Mouse (Mus musculus) midbrain, embryonic 16.5 days (tissue): ENCODE data around the gene Nup88. TPM values are rescaled to one million over a fixed set of nuclear protein-coding genes. Genes with fewer than 3 reads are reported as not detected.

Experiments used
- ATAC-seq: fragments of 200-750 bp; cut with Nextera tagmentation; 2 replicates; pipeline ENCODE4 v1.8.0; 2017; ENCODE audit warnings: moderate TSS enrichment
- H3K27ac ChIP-seq: fragments of 300-500 bp; sonication (generic); 2 replicates; pipeline ENCODE4 v1.5.1; 2014; ENCODE audit warnings: mild to moderate bottlenecking, low read length, mixed read lengths
- H3K27me3 ChIP-seq: fragments of 300-500 bp; sonication (generic); 2 replicates; pipeline ENCODE4 v1.6.1; 2014; ENCODE audit warnings: low read depth, low read length, mixed read lengths; ENCODE audit not compliant: control insufficient read depth, insufficient read depth
- H3K36me3 ChIP-seq: fragments of 300-500 bp; sonication (generic); 2 replicates; pipeline ENCODE4 v1.6.1; 2014; ENCODE audit warnings: mild to moderate bottlenecking, low read length, moderate library complexity, mixed read lengths; ENCODE audit not compliant: control insufficient read depth, insufficient read depth
- H3K4me1 ChIP-seq: fragments of 300-500 bp; sonication (generic); 2 replicates; pipeline ENCODE4 v1.6.1; 2014; ENCODE audit warnings: mild to moderate bottlenecking, low read length, mixed read lengths; ENCODE audit not compliant: control insufficient read depth, insufficient read depth
- H3K4me2 ChIP-seq: fragments of 300-500 bp; sonication (generic); 2 replicates; pipeline ENCODE4 v1.6.1; 2014; ENCODE audit warnings: mild to moderate bottlenecking, low read length, mixed read lengths
- H3K4me3 ChIP-seq: fragments of 300-500 bp; sonication (generic); 2 replicates; pipeline ENCODE4 v1.5.1; 2014; ENCODE audit warnings: low read depth, mild to moderate bottlenecking, low read length, moderate library complexity, mixed read lengths
- H3K9ac ChIP-seq: fragments of 300-500 bp; sonication (generic); 2 replicates; pipeline ENCODE4 v1.6.1; 2014; ENCODE audit warnings: low read depth, low read length, mixed read lengths
- H3K9me3 ChIP-seq: fragments of 300-500 bp; sonication (generic); replicated peaks from 2 replicates; pipeline ENCODE4 v1.6.1; 2014; ENCODE audit warnings: mild to moderate bottlenecking, low read length, mixed read lengths; ENCODE audit not compliant: control insufficient read depth, poor library complexity, severe bottlenecking
- WGBS: fragments of 180-500 bp; shearing (Covaris S2); extraction: QIAGEN DNeasy Blood & Tissue Kit; methylation state at CpG from one replicate; pipeline ENCODE4 v1.1.7; 2014; 5-methylcytosine and 5-hydroxymethylcytosine counted together
- polyA plus RNA-seq: library from polyadenylated mRNA; unstranded; fragments of >200 nt; fragmentation: Nextera tagmentation; extraction: Ambion mirVana; gene quantifications from 2 replicates; pipeline ENCODE4 v1.2.1, GENCODE M21; 2015

The Nup88 gene
- 120 and 122 TPM in 2 replicates for polyA plus RNA-seq

GRCm38 (mm10) chr11:70969821-70970559 is at the start of gene Nup88, which contains the start of gene Rpain:
Nup88 (minus strand) TSS chr11:70969973.
Rpain (plus strand) TSS chr11:70970213.
- H3K27ac ChIP-seq = peak within 1 kb of the TSS; percentile 94
- peaks cover 15% of the 10 kb centered on the region for H3K4me1 ChIP-seq
- peak within 1 kb of the TSS; percentile 94 for H3K4me2 ChIP-seq
- peak; percentile 97 for ATAC-seq
- WGBS = under 1% methylated on average over 43 of the region's 43 CpGs
- H3K4me3 ChIP-seq = peak within 1 kb of the TSS; percentile 79
- no peaks in the 10 kb centered on the region for H3K9me3 ChIP-seq
- peaks cover 8% of the 10 kb centered on the region for H3K36me3 ChIP-seq
- peak within 1 kb of the TSS; percentile 82 for H3K9ac ChIP-seq
- H3K27me3 ChIP-seq = no peaks in the 10 kb centered on the region

- Histone ChIP-seq H3K4me2 (peak overlapping the region; percentile 90), H3K27ac (peak overlapping the region; percentile 89), H3K4me3 (peak overlapping the region; percentile 95), H3K4me1 (peaks cover 46% of the 10 kb centered on the region), H3K9ac (peak overlapping the region; percentile 86), H3K27me3 (no peaks in the 10 kb centered on the region), H3K9me3 (no peaks in the 10 kb centered on the region), H3K36me3 (no peaks in the 10 kb centered on the region; the same call in 1 of the 2 replicates)
- 7% methylated on average over 28 of the region's 28 CpGs for WGBS
- ATAC-seq = no peak; the same call in 1 of the 2 replicates
Observed at GRCm38 (mm10) chr11:71018416-71019200, 48.8 kb upstream of the Nup88 start.

- H3K4me2 ChIP-seq = no peak overlapping the region
- H3K4me1 ChIP-seq = peaks cover 38% of the 10 kb centered on the region
- no peak for ATAC-seq
- H3K9ac ChIP-seq = no peak overlapping the region
- H3K36me3 ChIP-seq = peaks cover 3% of the 10 kb centered on the region
- H3K4me3 ChIP-seq = no peak overlapping the region
- H3K27me3 ChIP-seq = no peaks in the 10 kb centered on the region
- H3K27ac ChIP-seq = no peak overlapping the region
- H3K9me3 ChIP-seq = no peaks in the 10 kb centered on the region
- 95% methylated on average over 1 of the region's 1 CpGs for WGBS
Observed at GRCm38 (mm10) chr11:71017051-71017450, 47.3 kb upstream of the Nup88 start.

- peaks cover 18% of the 10 kb centered on the region for H3K4me1 ChIP-seq
- H3K27me3 ChIP-seq = no peaks in the 10 kb centered on the region
- H3K4me3 ChIP-seq = no peak overlapping the region
- H3K9me3 ChIP-seq = no peaks in the 10 kb centered on the region
- H3K27ac ChIP-seq = no peak overlapping the region
- no peak overlapping the region for H3K9ac ChIP-seq
- ATAC-seq = no peak
- peaks cover 25% of the 10 kb centered on the region for H3K36me3 ChIP-seq
- no peak overlapping the region for H3K4me2 ChIP-seq
- WGBS = 98% methylated on average over 7 of the region's 7 CpGs
Observed at GRCm38 (mm10) chr11:71012743-71013142, 43.0 kb upstream of the Nup88 start.

- peaks cover 7% of the 10 kb centered on the region for H3K4me1 ChIP-seq
- no peak overlapping the region for H3K4me2 ChIP-seq
- no peaks in the 10 kb centered on the region for H3K9me3 ChIP-seq
- H3K36me3 ChIP-seq = peaks cover 25% of the 10 kb centered on the region
- 94% methylated on average over 3 of the region's 3 CpGs for WGBS
- H3K4me3 ChIP-seq = no peak overlapping the region
- no peak overlapping the region for H3K27ac ChIP-seq
- H3K27me3 ChIP-seq = no peaks in the 10 kb centered on the region
- no peak overlapping the region for H3K9ac ChIP-seq
- ATAC-seq = no peak
Observed at GRCm38 (mm10) chr11:71008321-71008720, 38.5 kb upstream of the Nup88 start.

- peaks cover 12% of the 10 kb centered on the region for H3K4me1 ChIP-seq
- ATAC-seq = no peak
- H3K9ac ChIP-seq = no peak overlapping the region
- H3K27me3 ChIP-seq = no peaks in the 10 kb centered on the region
- no peak overlapping the region for H3K4me3 ChIP-seq
- 93% methylated on average over 7 of the region's 7 CpGs for WGBS
- H3K36me3 ChIP-seq = peaks cover 25% of the 10 kb centered on the region
- no peak overlapping the region for H3K4me2 ChIP-seq
- H3K9me3 ChIP-seq = no peaks in the 10 kb centered on the region
- no peak overlapping the region for H3K27ac ChIP-seq
Observed at GRCm38 (mm10) chr11:71007831-71008230, 38.1 kb upstream of the Nup88 start.

GRCm38 (mm10) chr11:71007026-71007425 is 37.3 kb upstream of the Nup88 start:
- H3K27me3 ChIP-seq = no peaks in the 10 kb centered on the region
- H3K9me3 ChIP-seq = no peaks in the 10 kb centered on the region
- no peak for ATAC-seq
- H3K4me3 ChIP-seq = no peak overlapping the region
- no peak overlapping the region for H3K9ac ChIP-seq
- H3K4me1 ChIP-seq = peaks cover 18% of the 10 kb centered on the region
- H3K36me3 ChIP-seq = peaks cover 22% of the 10 kb centered on the region
- 96% methylated on average over 6 of the region's 6 CpGs for WGBS
- no peak overlapping the region for H3K4me2 ChIP-seq
- H3K27ac ChIP-seq = no peak overlapping the region

GRCm38 (mm10) chr11:71005046-71005445 is 35.3 kb upstream of the Nup88 start:
- WGBS = 58% methylated on average over 5 of the region's 5 CpGs
- peak overlapping the region; percentile 51 for H3K4me2 ChIP-seq
- no peaks in the 10 kb centered on the region for H3K27me3 ChIP-seq
- H3K36me3 ChIP-seq = peaks cover 7% of the 10 kb centered on the region
- no peak for ATAC-seq
- peaks cover 18% of the 10 kb centered on the region for H3K4me1 ChIP-seq
- peak overlapping the region; percentile 50 for H3K27ac ChIP-seq
- H3K4me3 ChIP-seq = peak overlapping the region; percentile 18; the same call in 1 of the 2 replicates
- H3K9me3 ChIP-seq = no peaks in the 10 kb centered on the region
- H3K9ac ChIP-seq = no peak overlapping the region
